Mouse (Mus musculus) lung, postnatal 4 days (tissue): Measurements from ENCODE around the gene Gm10251.
"Not testable (repeated sequence)": the region's sequence is repeated elsewhere in the genome, so short reads cannot be mapped to it uniquely, and the experiment has no call there.

Source experiments
- DNase-seq, 2 experiments: peaks; one replicate each; pipeline ENCODE4 v3.0.0; 2021

The Gm10251 gene

DNA sequence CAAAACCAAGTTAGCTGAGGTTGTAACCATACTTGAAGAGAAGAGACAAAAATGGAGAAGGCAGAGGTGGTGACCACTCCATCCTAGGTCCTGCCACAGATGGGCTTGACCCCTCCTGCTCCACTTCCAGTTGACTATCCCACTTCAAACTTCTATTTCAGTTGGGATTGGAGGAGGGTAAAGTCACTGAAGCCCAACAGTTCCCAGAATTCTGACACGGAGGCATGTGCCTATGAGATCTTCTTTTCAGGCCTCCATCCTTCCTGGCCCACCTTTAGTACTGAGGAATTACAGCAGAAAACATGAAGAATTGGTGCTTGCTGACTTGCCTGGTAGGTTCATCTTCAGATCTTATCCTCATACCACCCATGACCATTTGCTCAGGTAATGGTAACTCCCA lies at the start of gene Gm10251:
Gm10251 (minus strand) TSS at position 101 of the 400 bp plus-strand sequence.
- DNase-seq: not testable (repeated sequence)

DNA sequence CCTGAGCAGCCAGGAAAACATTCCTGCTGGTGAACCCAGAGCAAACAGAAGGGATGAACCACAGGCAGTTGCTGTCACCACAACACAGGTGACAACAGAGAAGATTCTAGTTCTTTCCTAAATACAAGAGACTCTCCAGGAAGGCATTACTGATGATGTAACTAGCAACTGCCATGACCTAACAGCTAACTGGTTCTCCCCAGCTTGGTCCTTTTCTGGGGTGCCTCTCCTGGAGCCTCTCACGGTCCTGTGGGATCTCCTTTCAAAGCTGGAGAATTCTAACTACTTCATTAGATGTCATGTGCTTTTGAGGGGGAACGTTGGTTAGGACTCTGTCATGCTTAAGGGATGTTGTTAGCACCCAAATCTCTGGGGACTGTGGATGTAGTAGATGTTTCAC lies 36.2 kb upstream of the Gm10251 start, which contains the start of gene Gm8050:
Gm8050 (minus strand) TSS at position 101 of the 400 bp plus-strand sequence.
- not testable (repeated sequence) for DNase-seq

DNA sequence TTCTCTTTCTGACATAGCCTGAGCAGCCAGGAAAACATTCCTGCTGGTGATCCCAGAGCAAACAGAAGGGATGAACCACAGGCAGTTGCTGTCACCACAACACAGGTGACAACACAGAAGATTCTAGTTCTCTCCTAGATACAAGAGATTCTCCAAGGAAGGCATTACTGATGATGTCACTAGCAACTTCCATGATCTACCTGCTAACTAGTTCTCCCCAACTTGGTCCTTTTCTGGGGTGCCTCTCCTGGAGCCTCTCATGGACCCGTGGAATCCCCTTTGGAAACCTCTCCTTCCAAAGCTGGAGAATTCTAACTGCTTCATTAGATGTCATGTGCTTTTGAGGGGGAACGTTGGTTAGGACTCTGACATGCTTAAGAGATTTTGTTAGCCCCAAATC lies 61.7 kb downstream of the Gm10251 start, which contains the start of gene Gm3460:
Gm3460 (minus strand) TSS at position 101 of the 400 bp plus-strand sequence.
- not testable (repeated sequence) for DNase-seq

DNA sequence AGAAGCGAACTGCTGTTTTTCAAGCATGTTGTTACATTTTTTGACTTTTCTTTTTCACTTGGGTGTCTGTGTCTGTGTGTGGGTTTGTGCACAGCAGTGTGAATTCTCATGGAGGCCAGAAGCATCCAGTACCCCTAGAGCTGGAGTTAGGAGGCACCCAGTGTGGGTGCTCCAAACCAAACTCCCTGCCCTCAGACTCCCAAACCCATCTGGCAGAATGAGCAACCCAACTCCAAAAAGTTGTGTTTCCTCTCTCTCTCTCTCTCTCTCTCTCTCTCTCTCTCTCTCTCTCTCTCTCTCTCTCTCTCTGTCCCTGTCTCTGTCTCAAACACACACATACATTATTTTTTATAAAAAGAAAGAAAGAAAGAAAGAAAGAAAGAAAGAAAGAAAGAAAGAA lies 77.5 kb downstream of the Gm10251 start:
- DNase-seq: peak in 1 of 2 experiments; percentile 20

DNA sequence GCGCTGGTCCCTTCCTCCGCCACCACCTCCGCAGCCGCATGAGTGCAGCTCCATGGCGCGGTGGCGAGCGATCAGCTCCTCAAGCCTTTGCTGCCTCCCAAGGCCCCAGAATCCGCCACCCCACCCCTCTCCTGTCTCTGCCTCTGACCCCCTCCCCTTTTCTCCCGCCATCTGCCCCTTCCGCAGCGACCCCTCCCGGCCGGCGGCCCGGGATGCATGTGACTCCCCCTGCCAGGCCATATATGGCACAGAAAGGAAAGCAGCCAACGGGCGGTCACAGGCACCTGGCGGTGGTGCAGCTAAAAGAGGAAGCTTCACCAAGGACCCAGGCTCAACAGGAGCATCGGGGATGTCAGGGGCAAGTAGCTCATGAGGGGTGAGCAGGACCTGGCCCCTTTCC lies 79.0 kb downstream of the Gm10251 start:
- peak; percentile 5 to 24 for DNase-seq

DNA sequence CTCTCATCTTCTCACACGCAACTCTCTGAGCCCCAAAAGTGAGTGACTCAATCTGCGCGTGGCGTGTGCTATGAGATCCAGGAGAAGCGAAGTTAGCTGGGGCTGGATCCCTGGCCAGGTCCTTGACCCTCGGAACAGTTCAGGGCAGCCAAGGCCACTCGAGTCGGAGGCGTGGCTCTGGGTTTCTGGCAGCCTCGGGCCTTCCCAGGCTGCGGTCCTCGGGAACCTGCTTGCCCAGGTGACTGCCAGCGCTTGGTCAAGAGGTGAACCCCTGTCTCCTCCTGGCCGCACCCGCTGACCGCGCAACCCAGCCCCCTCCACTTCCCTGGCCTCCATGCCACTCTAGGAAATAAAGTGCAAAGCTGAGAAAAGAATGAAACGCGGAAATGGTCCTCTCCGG lies 79.4 kb downstream of the Gm10251 start:
- peak; percentile 16 to 44 for DNase-seq

DNA sequence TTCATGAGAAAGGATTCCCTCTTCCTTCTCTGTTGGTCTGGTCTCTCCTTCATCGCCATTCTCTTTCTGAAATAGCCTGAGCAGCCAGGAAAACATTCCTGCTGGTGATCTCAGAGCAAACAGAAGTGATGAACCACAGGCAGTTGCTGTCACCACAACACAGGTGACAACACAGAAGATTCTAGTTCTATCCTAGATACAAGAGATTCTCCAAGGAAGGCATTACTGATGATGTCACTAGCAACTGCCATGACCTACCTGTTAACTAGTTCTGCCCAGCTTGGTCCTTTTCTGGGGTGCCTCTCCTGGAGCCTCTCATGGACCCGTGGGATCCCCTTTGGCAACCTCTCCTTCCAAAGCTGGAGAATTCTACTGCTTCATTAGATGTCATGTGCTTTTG lies 93.5 kb downstream of the Gm10251 start, which contains the start of gene Gm3629:
Gm3629 (minus strand) TSS at position 101 of the 400 bp plus-strand sequence.
- not testable (repeated sequence) for DNase-seq
